Mouse (Mus musculus) Patski (cell line): ENCODE measurements around the gene Vwce. TPM values are rescaled to one million over a fixed set of nuclear protein-coding genes. Genes with fewer than 3 reads are reported as not detected.

Experiments
- ATAC-seq: fragments of 100-300 bp; one replicate; pipeline ENCODE4 v1.8.0; 2021
- CTCF ChIA-PET: fragments of 350-600 bp; sonication (Branson Sonifier 250); formaldehyde crosslinking; loops from one replicate; lab custom pipeline; 2022; ENCODE audit warnings: inconsistent platforms; lab: Charles Lee
- POLR2A ChIA-PET: fragments of 350-600 bp; sonication (Branson Sonifier 250); formaldehyde crosslinking; loops from one replicate; lab custom pipeline; 2022; ENCODE audit warnings: antibody characterized with exemption, inconsistent platforms; lab: Charles Lee
- DNase-seq: peaks from one replicate; pipeline ENCODE4 v3.0.0-alpha.2; 2011; ENCODE audit warnings: low read depth, low spot score
- H3K27me3 ChIP-seq: fragments of 371-371 bp; one replicate; pipeline ENCODE4 v1.5.1; 2021
- CTCF ChIP-seq: fragments of 100-300 bp; IDR thresholded peaks from one replicate; pipeline ENCODE4 v1.5.1; 2021
- in situ Hi-C: fragments of 300-500 bp; cut with MboI; formaldehyde crosslinking; loops from 3 replicates; pipeline ENCODE4 v1.11.1; 2018; ENCODE audit warnings: low pct_unique_long_range_greater_than_20kb, mixed read lengths
- polyA plus RNA-seq: library from polyadenylated mRNA; unstranded; gene quantifications from one replicate; pipeline ENCODE4 v1.2.3, GENCODE M21; 2021

Gene Vwce
- polyA plus RNA-seq, 1 experiment from 2014 or later = 0.06 TPM

DNA sequence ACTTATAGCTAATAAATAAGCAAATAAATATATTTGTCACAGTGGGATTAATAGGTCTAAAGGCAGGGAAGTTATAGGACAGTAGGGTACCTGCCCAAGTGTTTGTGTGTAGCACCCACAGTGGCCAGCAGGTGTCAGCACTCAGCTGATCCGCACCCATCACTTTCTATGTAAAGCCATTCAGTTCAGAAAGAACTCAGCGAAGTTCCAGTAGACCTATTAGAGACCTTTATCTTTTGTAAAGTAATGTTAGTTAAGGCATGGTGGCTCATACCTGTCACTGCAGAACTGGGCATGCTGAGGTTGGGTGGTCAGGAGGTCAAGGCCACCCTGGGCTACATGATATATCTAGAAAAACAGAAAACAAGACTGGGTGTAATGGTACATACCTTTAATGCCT, 31.5 kb downstream of the Vwce start:
- POLR2A ChIA-PET = interaction anchor here (0.6 to 0.7 kb wide), 2 partner anchors 31 to 53 kb away, joined by 4 read pairs; no protein-coding TSS in a partner anchor
- H3K27me3 ChIP-seq = no peaks in the 10 kb centered on the region
- peak; percentile 95 for TF ChIP-seq CTCF
- CTCF ChIA-PET = interaction anchor here (0.8 to 2.4 kb wide), 7 partner anchors 8 to 44 kb away, joined by 3 to 13 read pairs (median 4); partner anchors contain the start of gene Pga5
- no peak for DNase-seq
- in situ Hi-C loops = loop anchor here (5.0 kb wide), 1 partner anchor 297 kb away; no protein-coding TSS in a partner anchor
- ATAC-seq = peak; percentile 52

DNA sequence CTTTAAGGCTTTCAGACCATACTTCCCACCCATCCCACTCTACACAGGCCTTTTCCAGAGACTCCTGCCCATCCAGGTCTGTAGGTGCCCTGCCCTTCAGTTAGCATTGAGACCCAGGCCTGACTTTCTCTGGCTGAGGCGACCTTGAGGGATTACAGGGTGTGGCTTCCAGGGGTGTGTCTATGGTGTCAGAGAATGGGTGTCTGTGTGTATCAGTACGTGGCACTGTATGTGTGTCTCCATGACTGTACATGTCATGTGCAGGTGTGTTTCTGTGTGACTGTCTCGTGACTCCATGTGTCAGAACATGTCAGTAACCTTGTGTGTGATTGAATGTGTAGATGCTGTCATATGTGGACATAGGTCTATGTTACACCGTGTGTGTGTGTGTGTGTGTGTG, 37.3 kb downstream of the Vwce start:
- TF ChIP-seq CTCF = no peak
- in situ Hi-C loops = no loop called here
- CTCF ChIA-PET = interaction anchor here (1.7 kb wide), 1 partner anchor 9 kb away, joined by 4 read pairs; no protein-coding TSS in a partner anchor
- H3K27me3 ChIP-seq = no peaks in the 10 kb centered on the region
- ATAC-seq (no peak), DNase-seq (no peak)
- POLR2A ChIA-PET = no interaction called here

DNA sequence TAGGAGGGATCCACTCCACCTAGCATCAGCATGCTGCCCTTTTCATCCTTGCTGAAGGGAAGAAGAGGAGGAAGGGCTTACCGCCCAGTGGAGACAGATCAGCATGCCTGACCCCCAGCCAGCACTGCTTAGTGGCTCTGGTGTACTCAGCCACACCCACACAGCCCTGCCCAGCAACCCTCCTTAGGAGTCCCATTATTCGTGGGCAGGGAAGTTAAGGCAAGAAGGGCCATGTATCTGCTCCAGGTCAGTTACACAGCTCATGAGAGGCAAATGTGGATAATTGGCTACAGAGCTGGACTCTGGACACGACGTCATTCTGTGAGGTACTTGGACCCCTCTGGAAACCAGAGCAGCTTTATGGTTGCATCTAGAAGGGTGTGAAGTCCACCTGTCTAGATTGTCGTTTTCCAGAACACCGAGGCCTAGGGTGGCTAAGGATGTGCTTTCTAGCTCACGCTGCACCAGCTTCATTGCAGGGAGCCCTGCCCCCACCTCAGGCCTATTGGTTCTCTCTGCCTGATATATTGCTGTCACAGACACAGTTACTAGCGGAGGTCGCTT, 37.9 kb downstream of the Vwce start:
- ChIA-PET POLR2A (no interaction called here), CTCF (interaction anchor here (1.3 to 1.7 kb wide), 2 partner anchors 10 kb away, joined by 3 to 4 read pairs; no protein-coding TSS in a partner anchor)
- in situ Hi-C loops = no loop called here
- H3K27me3 ChIP-seq = no peaks in the 10 kb centered on the region
- no peak for ATAC-seq
- no peak for TF ChIP-seq CTCF
- no peak for DNase-seq

DNA sequence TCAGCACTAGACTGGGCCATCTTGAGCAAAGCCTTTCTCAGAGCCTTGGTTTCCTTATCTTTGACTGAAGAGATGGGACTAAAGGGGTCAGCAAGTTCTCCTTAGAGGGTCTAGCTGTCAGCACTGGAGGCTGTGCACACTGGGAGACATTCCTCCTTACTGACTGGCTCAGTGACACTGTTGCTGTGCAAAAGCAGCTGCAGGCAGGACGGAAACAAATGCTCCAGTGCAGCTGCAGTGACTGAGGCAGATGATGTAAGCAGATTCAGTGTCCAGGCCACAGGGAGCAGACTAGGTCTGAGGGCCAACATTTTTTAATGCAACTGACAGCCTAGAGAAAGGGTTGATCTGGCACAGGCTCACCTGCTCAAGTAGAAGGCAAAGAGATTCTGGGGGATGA, 39.3 kb downstream of the Vwce start:
- DNase-seq = no peak
- no peaks in the 10 kb centered on the region for H3K27me3 ChIP-seq
- POLR2A ChIA-PET = interaction anchor here (0.6 kb wide), 1 partner anchor 236 kb away, joined by 3 read pairs; no protein-coding TSS in a partner anchor
- ATAC-seq = no peak
- TF ChIP-seq CTCF = no peak
- CTCF ChIA-PET = interaction anchor here (1.3 to 16.3 kb wide), 3 partner anchors 9 to 36 kb away, joined by 3 to 229 read pairs (median 4); no protein-coding TSS in a partner anchor
- in situ Hi-C loops = no loop called here

DNA sequence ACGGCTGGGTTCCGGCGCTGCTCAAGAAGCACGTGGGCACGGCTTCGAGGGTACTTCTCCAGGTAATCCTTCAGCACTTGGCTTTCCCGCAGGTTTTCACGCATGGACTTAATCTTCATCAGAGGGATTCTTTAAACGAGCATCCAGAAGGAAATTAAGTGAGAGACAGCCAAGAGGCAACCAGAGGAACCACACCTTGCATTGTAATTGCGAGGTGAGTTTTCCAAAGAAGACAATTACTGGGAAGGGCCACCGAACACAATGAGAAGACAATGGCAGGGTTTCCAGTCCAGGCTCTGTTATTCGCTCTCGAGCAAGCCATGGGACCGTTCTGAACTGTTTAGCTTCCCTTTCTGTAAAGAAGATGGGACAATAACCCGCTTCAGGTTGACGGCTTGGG, 42.6 kb downstream of the Vwce start:
- ATAC-seq (no peak), DNase-seq (no peak)
- in situ Hi-C loops = no loop called here
- POLR2A ChIA-PET = no interaction called here
- no peak for TF ChIP-seq CTCF
- CTCF ChIA-PET = interaction anchor here (1.1 to 16.3 kb wide), 4 partner anchors 12 to 303 kb away, joined by 3 to 229 read pairs (median 8); no protein-coding TSS in a partner anchor
- no peaks in the 10 kb centered on the region for H3K27me3 ChIP-seq

DNA sequence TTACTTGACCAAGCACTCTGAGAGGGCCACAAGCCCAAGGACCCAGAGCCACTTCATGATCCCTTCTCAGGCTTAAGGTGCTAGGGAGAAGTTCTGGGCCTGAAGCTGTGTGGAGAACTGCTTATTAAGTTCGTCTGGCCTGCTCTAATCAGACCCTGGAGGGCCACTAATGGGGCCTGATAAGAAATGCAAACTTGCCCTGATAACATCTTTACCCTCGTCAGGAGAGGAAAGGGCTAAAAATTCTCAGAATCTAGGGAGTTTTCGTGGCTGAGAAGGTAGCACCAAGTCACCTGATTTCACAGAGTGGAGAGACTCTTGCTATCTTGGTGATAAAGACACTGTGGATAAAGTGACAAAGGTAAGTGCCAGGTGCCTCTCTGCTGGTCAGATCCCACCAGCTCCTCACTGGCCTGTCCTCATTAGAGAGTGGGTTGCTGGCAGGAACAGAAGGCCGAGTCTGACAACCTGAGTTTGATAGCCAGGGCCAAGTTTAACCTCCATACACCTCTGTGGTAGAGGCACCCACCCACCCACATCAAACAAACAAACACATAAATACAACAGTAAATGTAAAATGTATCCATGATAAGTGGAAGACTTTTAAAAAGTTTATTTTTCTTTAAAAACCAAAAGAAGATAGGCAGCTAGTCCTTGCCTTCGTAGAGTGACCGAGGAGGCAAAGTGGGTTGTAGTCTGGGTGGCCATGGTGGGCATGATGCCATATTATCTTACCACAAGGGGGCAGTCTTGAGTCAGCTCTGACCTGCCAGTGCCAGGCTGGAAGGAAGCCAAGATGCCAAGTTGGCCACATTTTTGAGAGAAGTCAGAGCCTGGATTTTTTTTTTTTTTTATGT, 44.1 kb downstream of the Vwce start, which contains the start of gene Pga5:
TSS of gene Pga5 (minus strand) at position 157 of the 857 bp plus-strand sequence.
- H3K27me3 ChIP-seq = no peaks in the 10 kb centered on the region
- TF ChIP-seq CTCF = peak; percentile 86
- ATAC-seq (no peak), DNase-seq (peak; percentile 57)
- ChIA-PET POLR2A (interaction anchor here (0.6 to 2.3 kb wide), 2 partner anchors 30 to 309 kb away, joined by 4 to 12 read pairs; no protein-coding TSS in a partner anchor), CTCF (interaction anchor here (0.6 to 16.3 kb wide), 11 partner anchors 9 to 230 kb away, joined by 3 to 229 read pairs (median 4); partner anchors contain the start of genes Prpf19 and Vps37c)
- in situ Hi-C loops = no loop called here

DNA sequence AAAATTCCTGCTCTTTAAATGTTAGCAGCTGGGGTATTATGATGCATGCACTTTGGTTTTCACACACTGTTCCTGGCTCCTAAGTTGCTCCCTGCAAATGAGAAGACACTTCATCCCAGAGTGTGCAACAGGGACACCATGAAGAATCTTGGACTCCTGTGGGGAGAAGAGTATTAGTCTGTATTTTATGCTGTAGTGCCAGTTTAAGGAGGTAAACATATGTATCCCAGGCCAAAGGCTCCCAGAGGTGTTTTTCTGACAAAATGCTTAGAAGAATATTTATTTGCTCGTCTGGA, 44.7 kb downstream of the Vwce start:
- no peak for TF ChIP-seq CTCF
- in situ Hi-C loops = no loop called here
- DNase-seq (no peak), ATAC-seq (no peak)
- no peaks in the 10 kb centered on the region for H3K27me3 ChIP-seq
- CTCF ChIA-PET = interaction anchor here (1.2 to 16.3 kb wide), 9 partner anchors 9 to 229 kb away, joined by 3 to 229 read pairs (median 4); partner anchors contain the start of genes Prpf19 and Vps37c
- POLR2A ChIA-PET = interaction anchor here (0.6 to 2.3 kb wide), 2 partner anchors 30 to 308 kb away, joined by 4 to 12 read pairs; no protein-coding TSS in a partner anchor

DNA sequence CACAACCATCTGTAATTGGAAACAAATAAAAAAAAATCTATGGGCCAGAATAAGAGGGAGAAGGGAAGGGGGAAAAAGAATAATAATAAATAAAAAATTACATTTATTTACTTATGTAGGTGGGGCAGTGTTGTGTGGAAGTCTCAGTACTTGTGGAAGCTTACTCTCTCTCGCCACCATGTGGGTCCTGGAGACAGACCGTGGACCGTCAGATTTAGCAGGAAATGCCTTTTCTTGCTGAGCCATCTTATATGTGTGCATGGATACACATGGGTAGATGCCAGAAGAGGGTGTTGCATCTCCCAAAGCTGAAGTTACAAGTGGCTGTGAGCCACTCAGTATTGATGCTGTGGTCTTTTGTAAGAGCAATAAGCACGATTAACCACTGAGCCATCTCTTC, 47.6 kb downstream of the Vwce start:
- no peaks in the 10 kb centered on the region for H3K27me3 ChIP-seq
- no peak for DNase-seq
- POLR2A ChIA-PET = interaction anchor here (1.1 kb wide), 1 partner anchor 28 kb away, joined by 3 read pairs; no protein-coding TSS in a partner anchor
- no peak for ATAC-seq
- peak; percentile 38 for TF ChIP-seq CTCF
- CTCF ChIA-PET = interaction anchor here (1.0 to 16.3 kb wide), 4 partner anchors 9 to 215 kb away, joined by 3 to 229 read pairs (median 4); no protein-coding TSS in a partner anchor
- in situ Hi-C loops = no loop called here

DNA sequence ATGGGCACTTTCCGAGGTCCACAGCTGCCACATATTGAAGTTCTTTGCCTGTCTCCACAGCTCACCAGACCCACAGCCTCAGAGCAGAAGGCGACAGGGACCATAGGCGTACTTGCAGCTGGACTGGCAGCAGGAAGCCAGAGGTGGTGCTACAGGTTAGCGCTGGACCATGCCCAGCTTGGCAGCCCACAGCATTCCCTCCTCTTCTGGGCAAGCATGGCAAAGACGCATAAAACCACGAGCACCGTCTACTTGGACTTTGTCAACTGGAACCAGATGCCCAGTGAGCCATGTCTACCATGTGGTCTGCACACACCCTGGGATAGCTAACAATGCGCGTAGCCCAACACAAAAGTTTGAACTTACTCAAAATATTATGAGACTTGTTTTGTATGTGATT, 51.1 kb downstream of the Vwce start:
- ChIA-PET POLR2A (no interaction called here), CTCF (interaction anchor here (1.2 to 16.3 kb wide), 3 partner anchors 24 to 183 kb away, joined by 3 to 229 read pairs (median 3); no protein-coding TSS in a partner anchor)
- no peak for ATAC-seq
- no peaks in the 10 kb centered on the region for H3K27me3 ChIP-seq
- in situ Hi-C loops = no loop called here
- peak; percentile 37 for TF ChIP-seq CTCF
- DNase-seq = no peak

DNA sequence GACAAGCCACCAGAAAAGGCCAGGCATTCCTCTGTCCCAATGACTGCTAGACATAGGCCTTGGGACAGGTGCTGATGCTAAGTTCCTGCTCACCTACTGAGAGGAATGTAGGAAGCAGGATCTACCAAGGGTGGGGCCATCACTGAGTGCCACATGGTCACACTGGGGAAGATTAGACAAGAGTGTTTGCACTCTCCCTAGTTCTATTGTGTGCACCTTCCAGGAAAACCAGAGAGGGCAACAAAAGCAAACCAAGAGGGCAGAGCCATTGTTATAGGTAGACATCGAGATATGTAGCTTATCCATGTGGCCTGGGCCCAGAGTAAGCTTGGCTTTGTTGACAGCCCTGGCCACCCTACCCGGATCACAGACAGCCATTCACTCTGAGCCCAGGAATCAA, 51.7 kb downstream of the Vwce start:
- no peak for DNase-seq
- no peak for ATAC-seq
- in situ Hi-C loops = no loop called here
- no peaks in the 10 kb centered on the region for H3K27me3 ChIP-seq
- no peak for TF ChIP-seq CTCF
- CTCF ChIA-PET = interaction anchor here (1.2 to 16.3 kb wide), 2 partner anchors 24 to 182 kb away, joined by 3 to 229 read pairs; no protein-coding TSS in a partner anchor
- POLR2A ChIA-PET = no interaction called here
